Mouse (Mus musculus) embryonic facial prominence, embryonic 13.5 days (tissue): ENCODE measurements around the gene Pcbp4. TPM values are rescaled to one million over a fixed set of nuclear protein-coding genes. Genes with fewer than 3 reads are reported as not detected.

ENCODE experiments used
- ATAC-seq: fragments of 200-750 bp; cut with Nextera tagmentation; 2 replicates; pipeline ENCODE4 v1.8.0; 2017; ENCODE audit warnings: low read depth; ENCODE audit not compliant: insufficient number of reproducible peaks, insufficient read depth, low FRiP score, low TSS enrichment
- H3K27ac ChIP-seq: fragments of 300-500 bp; sonication (generic); 2 replicates; pipeline ENCODE4 v1.5.1; 2015; ENCODE audit warnings: moderate library complexity, mild to moderate bottlenecking, inconsistent platforms
- H3K27me3 ChIP-seq: fragments of 300-500 bp; sonication (generic); 2 replicates; pipeline ENCODE4 v1.6.1; 2015; ENCODE audit warnings: mild to moderate bottlenecking, inconsistent platforms
- H3K36me3 ChIP-seq: fragments of 300-500 bp; sonication (generic); 2 replicates; pipeline ENCODE4 v1.6.1; 2015; ENCODE audit warnings: mild to moderate bottlenecking, inconsistent platforms
- H3K4me1 ChIP-seq: fragments of 300-500 bp; sonication (generic); 2 replicates; pipeline ENCODE4 v1.6.1; 2015; ENCODE audit warnings: inconsistent platforms
- H3K4me2 ChIP-seq: fragments of 300-500 bp; sonication (generic); 2 replicates; pipeline ENCODE4 v1.6.1; 2015; ENCODE audit warnings: moderate library complexity, mild to moderate bottlenecking, inconsistent platforms
- H3K4me3 ChIP-seq: fragments of 300-500 bp; sonication (generic); 2 replicates; pipeline ENCODE4 v1.5.1; 2015; ENCODE audit warnings: mild to moderate bottlenecking, inconsistent platforms
- H3K9ac ChIP-seq: fragments of 300-500 bp; sonication (generic); 2 replicates; pipeline ENCODE4 v1.6.1; 2015; ENCODE audit warnings: mild to moderate bottlenecking, inconsistent platforms
- H3K9me3 ChIP-seq: fragments of 300-500 bp; sonication (generic); 2 replicates; pipeline ENCODE4 v1.6.1; 2016; ENCODE audit warnings: inconsistent platforms
- WGBS: fragments of 180-500 bp; shearing (Covaris S2); methylation state at CpG from one replicate; pipeline ENCODE4 v1.1.7; 2015; ENCODE audit warnings: mixed read lengths; 5-methylcytosine and 5-hydroxymethylcytosine counted together
- polyA plus RNA-seq: library from polyadenylated mRNA; unstranded; fragments of >200 nt; fragmentation: Nextera tagmentation; extraction: Ambion mirVana; gene quantifications from 2 replicates; pipeline ENCODE4 v1.2.1, GENCODE M21; 2015

The Pcbp4 gene
- polyA plus RNA-seq, 1 experiment from 2014 or later: 133 TPM

- H3K27ac ChIP-seq: no peak within 1 kb of the TSS
- peaks cover 34% of the 10 kb centered on the region for H3K36me3 ChIP-seq
- H3K4me2 ChIP-seq: peak within 1 kb of the TSS; percentile 98
- peak within 1 kb of the TSS; percentile 59 for H3K4me3 ChIP-seq
- no peak for ATAC-seq
- H3K27me3 ChIP-seq: peaks cover 11% of the 10 kb centered on the region
- peak within 1 kb of the TSS; percentile 77 for H3K9ac ChIP-seq
- peaks cover 19% of the 10 kb centered on the region for H3K4me1 ChIP-seq
- H3K9me3 ChIP-seq: no peaks in the 10 kb centered on the region
- WGBS: 33% methylated on average over 26 of the region's 26 CpGs
Measured at GRCm38 (mm10) chr9:106465571-106466200, 12.6 kb downstream of the Pcbp4 start, which contains the start of gene Gpr62. Gene Gpr62, minus strand, starts transcription at chr9:106465938.

GRCm38 (mm10) chr9:106466721-106467120, 13.6 kb downstream of the Pcbp4 start:
- no peak for ATAC-seq
- 89% methylated on average over 6 of the region's 6 CpGs for WGBS
- Histone ChIP-seq H3K4me1 (peaks cover 24% of the 10 kb centered on the region), H3K4me2 (no peak overlapping the region), H3K27me3 (peaks cover 11% of the 10 kb centered on the region), H3K9ac (no peak overlapping the region), H3K4me3 (no peak overlapping the region), H3K9me3 (no peaks in the 10 kb centered on the region), H3K27ac (no peak overlapping the region), H3K36me3 (peaks cover 24% of the 10 kb centered on the region)

GRCm38 (mm10) chr9:106467746-106468145, 14.7 kb downstream of the Pcbp4 start:
- H3K4me2 ChIP-seq: no peak overlapping the region
- H3K27me3 ChIP-seq: peaks cover 11% of the 10 kb centered on the region
- no peak overlapping the region for H3K4me3 ChIP-seq
- no peak for ATAC-seq
- no peaks in the 10 kb centered on the region for H3K9me3 ChIP-seq
- H3K9ac ChIP-seq: no peak overlapping the region
- H3K27ac ChIP-seq: no peak overlapping the region
- WGBS: 84% methylated on average over 7 of the region's 7 CpGs
- H3K4me1 ChIP-seq: peaks cover 31% of the 10 kb centered on the region
- H3K36me3 ChIP-seq: peaks cover 15% of the 10 kb centered on the region

GRCm38 (mm10) chr9:106469317-106469716, 16.2 kb downstream of the Pcbp4 start:
- Histone ChIP-seq H3K4me3 (no peak overlapping the region), H3K36me3 (peaks cover 1% of the 10 kb centered on the region; the same call in 1 of the 2 replicates), H3K27me3 (peaks cover 3% of the 10 kb centered on the region; the same call in 1 of the 2 replicates), H3K27ac (no peak overlapping the region), H3K4me2 (no peak overlapping the region), H3K4me1 (peaks cover 40% of the 10 kb centered on the region), H3K9ac (no peak overlapping the region), H3K9me3 (no peaks in the 10 kb centered on the region)
- WGBS: 61% methylated on average over 6 of the region's 6 CpGs
- ATAC-seq: no peak

- H3K36me3 ChIP-seq: no peaks in the 10 kb centered on the region
- H3K9me3 ChIP-seq: no peaks in the 10 kb centered on the region
- H3K4me1 ChIP-seq: peaks cover 40% of the 10 kb centered on the region
- no peak overlapping the region for H3K4me2 ChIP-seq
- H3K27me3 ChIP-seq: no peaks in the 10 kb centered on the region; the same call in 1 of the 2 replicates
- no peak overlapping the region for H3K27ac ChIP-seq
- no peak overlapping the region for H3K4me3 ChIP-seq
- no peak overlapping the region for H3K9ac ChIP-seq
- ATAC-seq: no peak
- WGBS: 53% methylated on average over 9 of the region's 9 CpGs
Measured at GRCm38 (mm10) chr9:106469776-106470175, 16.7 kb downstream of the Pcbp4 start.

- no peaks in the 10 kb centered on the region for H3K27me3 ChIP-seq
- 59% methylated on average over 14 of the region's 14 CpGs for WGBS
- 0 out of 2 replicates have a peak overlapping the region, but pooled peaks have one; percentile 51 for H3K9ac ChIP-seq
- H3K4me3 ChIP-seq: no peak overlapping the region
- peak overlapping the region; percentile 28; the same call in 1 of the 2 replicates for H3K27ac ChIP-seq
- peak overlapping the region; percentile 44 for H3K4me2 ChIP-seq
- H3K36me3 ChIP-seq: no peaks in the 10 kb centered on the region
- no peak for ATAC-seq
- peaks cover 41% of the 10 kb centered on the region for H3K4me1 ChIP-seq
- H3K9me3 ChIP-seq: no peaks in the 10 kb centered on the region
Measured at GRCm38 (mm10) chr9:106470991-106471750, 18.1 kb downstream of the Pcbp4 start.

- Histone ChIP-seq H3K36me3 (no peaks in the 10 kb centered on the region), H3K27me3 (no peaks in the 10 kb centered on the region), H3K4me1 (peaks cover 46% of the 10 kb centered on the region), H3K9ac (0 out of 2 replicates have a peak overlapping the region, but pooled peaks have one; percentile 51), H3K27ac (peak overlapping the region; percentile 57; the same call in 1 of the 2 replicates), H3K9me3 (no peaks in the 10 kb centered on the region), H3K4me2 (peak overlapping the region; percentile 44), H3K4me3 (peak overlapping the region; percentile 17)
- 12% methylated on average over 5 of the region's 5 CpGs for WGBS
- ATAC-seq: no peak
Measured at GRCm38 (mm10) chr9:106471892-106472291, 18.8 kb downstream of the Pcbp4 start.

- H3K9me3 ChIP-seq: no peaks in the 10 kb centered on the region
- 0 out of 2 replicates have a peak overlapping the region, but pooled peaks have one; percentile 44 for H3K4me2 ChIP-seq
- H3K27me3 ChIP-seq: no peaks in the 10 kb centered on the region
- 0 out of 2 replicates have a peak overlapping the region, but pooled peaks have one; percentile 51 for H3K9ac ChIP-seq
- H3K4me1 ChIP-seq: peaks cover 46% of the 10 kb centered on the region
- no peaks in the 10 kb centered on the region for H3K36me3 ChIP-seq
- no peak for ATAC-seq
- peak overlapping the region; percentile 57 for H3K27ac ChIP-seq
- 69% methylated on average over 4 of the region's 4 CpGs for WGBS
- H3K4me3 ChIP-seq: no peak overlapping the region
Measured at GRCm38 (mm10) chr9:106472321-106472720, 19.2 kb downstream of the Pcbp4 start.

- H3K27ac ChIP-seq: no peak overlapping the region
Measured at GRCm38 (mm10) chr9:106473081-106473752, 20.1 kb downstream of the Pcbp4 start.

GRCm38 (mm10) chr9:106473753-106474105, 20.6 kb downstream of the Pcbp4 start:
- Histone ChIP-seq H3K4me2 (no peak overlapping the region), H3K9me3 (no peaks in the 10 kb centered on the region), H3K4me3 (no peak overlapping the region), H3K4me1 (peaks cover 57% of the 10 kb centered on the region), H3K27me3 (no peaks in the 10 kb centered on the region), H3K36me3 (no peaks in the 10 kb centered on the region), H3K9ac (0 out of 2 replicates have a peak overlapping the region, but pooled peaks have one; percentile 61), H3K27ac (no peak overlapping the region)
- ATAC-seq: no peak
- WGBS: 70% methylated on average over 5 of the region's 5 CpGs

More at GRCm38 (mm10) chr9:106473081-106473752, 20.1 kb downstream of the Pcbp4 start:
- H3K9ac ChIP-seq: no peak overlapping the region
- H3K4me3 ChIP-seq: no peak overlapping the region
- H3K4me1 ChIP-seq: peaks cover 53% of the 10 kb centered on the region
- ATAC-seq: no peak
- no peaks in the 10 kb centered on the region for H3K9me3 ChIP-seq
- H3K4me2 ChIP-seq: no peak overlapping the region
- no peaks in the 10 kb centered on the region for H3K27me3 ChIP-seq
- WGBS: 86% methylated on average over 16 of the region's 16 CpGs
- H3K36me3 ChIP-seq: no peaks in the 10 kb centered on the region

- 6% methylated on average over 6 of the region's 6 CpGs for WGBS
- Histone ChIP-seq H3K4me1 (peaks cover 58% of the 10 kb centered on the region), H3K27me3 (no peaks in the 10 kb centered on the region), H3K4me2 (peak overlapping the region; percentile 33), H3K9me3 (no peaks in the 10 kb centered on the region), H3K36me3 (peaks cover 2% of the 10 kb centered on the region; the same call in 1 of the 2 replicates), H3K9ac (peak overlapping the region; percentile 61), H3K4me3 (no peak overlapping the region), H3K27ac (no peak overlapping the region)
- no peak for ATAC-seq
Measured at GRCm38 (mm10) chr9:106474456-106474855, 21.4 kb downstream of the Pcbp4 start.
